Mouse (Mus musculus): ENCODE data around the gene Ptpn21. TPM values are rescaled to one million over a fixed set of nuclear protein-coding genes. Genes with fewer than 3 reads are reported as not detected.

Ptpn21 gene
- total RNA-seq, 2 experiments from 2014 or later = 1.6 to 3.0 TPM

- no peak for ATAC-seq (replicated peaks; ENCODE audit: low FRiP score, low TSS enrichment, poor library complexity, severe bottlenecking)
Measured at GRCm38 (mm10) chr12:98670429-98670828, 66.8 kb downstream of the Ptpn21 start.

- no peak for ATAC-seq (replicated peaks; ENCODE audit: low FRiP score, low TSS enrichment, poor library complexity, severe bottlenecking)
Measured at GRCm38 (mm10) chr12:98669864-98670263, 67.3 kb downstream of the Ptpn21 start.

GRCm38 (mm10) chr12:98669086-98669485, 68.1 kb downstream of the Ptpn21 start:
- ATAC-seq (replicated peaks; ENCODE audit: low FRiP score, low TSS enrichment, poor library complexity, severe bottlenecking) = no peak

- peak; percentile 92 for ATAC-seq (replicated peaks; ENCODE audit: low FRiP score, low TSS enrichment, poor library complexity, severe bottlenecking)
Measured at GRCm38 (mm10) chr12:98668132-98668814, 68.9 kb downstream of the Ptpn21 start.

GRCm38 (mm10) chr12:98662617-98663016, 74.6 kb downstream of the Ptpn21 start:
- no peak for ATAC-seq (replicated peaks; ENCODE audit: low FRiP score, low TSS enrichment, poor library complexity, severe bottlenecking)

GRCm38 (mm10) chr12:98656873-98657272, 80.3 kb downstream of the Ptpn21 start:
- ATAC-seq (replicated peaks; ENCODE audit: low FRiP score, low TSS enrichment, poor library complexity, severe bottlenecking) = no peak

- no peak for ATAC-seq (replicated peaks; ENCODE audit: low FRiP score, low TSS enrichment, poor library complexity, severe bottlenecking)
Measured at GRCm38 (mm10) chr12:98644852-98645251, 92.4 kb downstream of the Ptpn21 start.

GRCm38 (mm10) chr12:98628260-98628970, 108.8 kb downstream of the Ptpn21 start:
- ATAC-seq (replicated peaks; ENCODE audit: low FRiP score, low TSS enrichment, poor library complexity, severe bottlenecking) = peak; percentile 86

GRCm38 (mm10) chr12:98627392-98628259, 109.6 kb downstream of the Ptpn21 start, which contains the start of gene Spata7:
Gene Spata7 (plus strand): TSS chr12:98628157.
- peak; percentile 99 for ATAC-seq (replicated peaks; ENCODE audit: low FRiP score, low TSS enrichment, poor library complexity, severe bottlenecking)

Other genes with a start within 250 kb of the Ptpn21 start
- not detected in 2 replicates for gene Kcnk10, start 159.1 kb downstream of the Ptpn21 start, total RNA-seq (2014; fragmentation: Nextera tagmentation)
- not detected in 2 replicates for gene Kcnk10, start 159.1 kb downstream of the Ptpn21 start, total RNA-seq (2017)
- gene Spata7, start 109.2 kb downstream of the Ptpn21 start, total RNA-seq (2014; fragmentation: Nextera tagmentation) = 8.7 and 21.2 TPM in 2 replicates
- gene Spata7, start 109.2 kb downstream of the Ptpn21 start, total RNA-seq (2017) = 8.5 and 14.3 TPM in 2 replicates
- gene Zc3h14, start 9.6 kb upstream of the Ptpn21 start, total RNA-seq (2014; fragmentation: Nextera tagmentation) = 186 and 193 TPM in 2 replicates
- 106 and 111 TPM in 2 replicates for gene Zc3h14, start 9.6 kb upstream of the Ptpn21 start, total RNA-seq (2017)
- gene Eml5, start 164.1 kb upstream of the Ptpn21 start, total RNA-seq (2014; fragmentation: Nextera tagmentation) = 4.8 and 10.7 TPM in 2 replicates
- gene Eml5, start 164.1 kb upstream of the Ptpn21 start, total RNA-seq (2017) = 3.1 and 18.0 TPM in 2 replicates
- gene Ttc8, start 183.2 kb upstream of the Ptpn21 start, total RNA-seq (2014; fragmentation: Nextera tagmentation) = 7.4 and 14.5 TPM in 2 replicates
- gene Ttc8, start 183.2 kb upstream of the Ptpn21 start, total RNA-seq (2017) = 0.70 and 16.3 TPM in 2 replicates

All from megakaryocyte-erythroid progenitor cell, adult 5-6 weeks (primary cell).